ENCODE assay signal across 6 mouse cellular contexts in the genomic region with DNA sequence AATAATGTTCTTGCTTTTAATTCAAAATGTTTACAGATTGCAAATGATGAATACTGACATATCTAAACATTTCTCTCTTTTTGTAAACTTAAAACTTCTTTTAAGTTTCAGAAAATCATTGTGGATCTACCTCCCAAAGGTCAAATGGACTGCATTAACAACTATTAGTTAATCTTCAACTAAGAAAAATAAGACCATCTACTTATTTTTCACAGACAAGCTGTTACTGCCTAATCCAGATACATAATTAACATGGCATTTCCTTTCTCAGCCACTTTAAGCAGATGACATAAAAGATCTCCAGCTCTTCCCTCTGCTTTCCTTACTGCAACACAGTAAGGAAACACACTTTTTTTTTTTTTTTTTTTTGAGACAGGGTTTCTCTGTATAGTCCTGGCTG.
"Had no signal": no experiment of that assay in that cellular context is flagged by ENCODE, and none has a peak within 500 bp of the region (broad histone marks: within the 10 kb centered on the region; RNA-seq: fewer than 3 reads in every experiment).

No protein-coding gene starts in this region.

- H3K4me1 ChIP-seq: midbrain, embryonic 13.5 days; neural tube, embryonic 15.5 days had no signal

- H3K9ac ChIP-seq: limb, embryonic 13.5 days; liver, embryonic 13.5 days; midbrain, embryonic 13.5 days; neural tube, embryonic 15.5 days had no signal

- H3K27me3 ChIP-seq: limb, embryonic 13.5 days; midbrain, embryonic 13.5 days; neural tube, embryonic 15.5 days had no signal

- H3K9me3 ChIP-seq: limb, embryonic 13.5 days; liver, embryonic 13.5 days; midbrain, embryonic 13.5 days; neural tube, embryonic 15.5 days had no signal

- H3K36me3 ChIP-seq: limb, embryonic 13.5 days; liver, embryonic 13.5 days; midbrain, embryonic 13.5 days; neural tube, embryonic 15.5 days had no signal

- ATAC-seq: midbrain, embryonic 13.5 days had no signal

- H3K4me2 ChIP-seq: limb, embryonic 13.5 days; liver, embryonic 13.5 days; midbrain, embryonic 13.5 days; neural tube, embryonic 15.5 days had no signal

- H3K27ac ChIP-seq: limb, embryonic 13.5 days; liver, embryonic 13.5 days; midbrain, embryonic 13.5 days; neural tube, embryonic 15.5 days had no signal

- DNase-seq: left cerebral cortex, postnatal 4 days; liver, embryonic 13.5 days; right cerebral cortex, adult 18-20 months had no signal

- H3K4me3 ChIP-seq: limb, embryonic 13.5 days; liver, embryonic 13.5 days; midbrain, embryonic 13.5 days; neural tube, embryonic 15.5 days had no signal
